Mouse (Mus musculus) thymus, postnatal 14 days (tissue): ENCODE data around the gene Ctr9.

Experiments
- DNase-seq: peaks from one replicate; pipeline ENCODE4 v3.0.0; 2021

The Ctr9 gene

DNA sequence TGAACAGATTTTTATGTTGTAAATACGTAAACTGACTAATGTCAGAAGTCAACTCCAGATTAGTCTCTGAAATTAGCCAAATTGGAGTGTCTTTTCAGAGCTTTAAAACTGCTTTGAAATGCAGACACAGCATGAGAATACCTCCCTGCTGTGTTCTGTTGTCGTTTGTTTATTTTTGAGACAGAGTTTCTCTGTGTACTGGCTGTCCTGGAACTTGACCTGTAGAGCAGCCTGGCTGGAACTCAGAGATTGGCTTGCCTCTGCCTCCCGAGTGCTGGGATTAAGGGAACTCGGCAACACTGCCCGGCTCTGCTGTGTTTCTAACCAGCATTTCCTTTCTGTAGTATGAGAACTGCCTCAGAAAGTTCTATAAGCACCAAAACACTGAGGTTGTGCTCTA, 20.2 kb downstream of the Ctr9 start:
- no peak for DNase-seq

DNA sequence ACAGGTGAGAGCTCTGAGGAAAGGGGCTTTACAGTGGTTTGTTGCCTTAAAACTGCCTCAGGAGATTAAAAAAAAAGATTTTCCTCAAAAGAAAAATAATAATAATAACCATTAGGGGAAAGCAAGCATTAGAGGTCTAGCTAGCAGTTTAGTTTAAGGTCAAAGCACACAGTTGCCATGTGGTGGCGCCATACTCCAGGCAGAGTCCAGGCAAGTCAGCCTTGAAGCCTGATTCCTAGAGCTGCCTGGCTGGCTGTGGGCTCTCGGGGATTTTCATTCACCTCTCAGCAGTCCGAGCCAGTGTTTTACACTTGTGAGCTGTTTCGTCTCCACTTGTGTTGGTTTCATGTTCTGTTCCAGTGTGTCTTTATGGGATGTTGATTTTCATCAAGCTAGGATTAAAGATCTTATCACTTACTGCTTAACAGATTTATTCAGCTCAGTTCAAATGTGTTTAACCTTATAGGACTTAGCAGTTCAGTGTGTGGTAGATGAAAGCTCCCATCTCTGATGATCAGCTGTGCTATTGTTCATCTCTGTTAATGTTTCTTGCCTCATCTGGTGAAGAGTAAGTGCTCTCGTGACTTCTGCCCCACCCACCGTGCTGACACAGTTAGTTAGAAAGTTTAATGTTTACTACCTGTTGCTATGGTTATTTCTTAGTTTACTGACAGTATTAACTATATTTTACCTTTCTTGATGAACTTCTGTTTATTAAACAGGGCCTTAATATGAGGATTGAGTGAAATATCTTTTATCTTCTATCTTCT, 21.1 kb downstream of the Ctr9 start:
- peak; percentile 62 for DNase-seq

DNA sequence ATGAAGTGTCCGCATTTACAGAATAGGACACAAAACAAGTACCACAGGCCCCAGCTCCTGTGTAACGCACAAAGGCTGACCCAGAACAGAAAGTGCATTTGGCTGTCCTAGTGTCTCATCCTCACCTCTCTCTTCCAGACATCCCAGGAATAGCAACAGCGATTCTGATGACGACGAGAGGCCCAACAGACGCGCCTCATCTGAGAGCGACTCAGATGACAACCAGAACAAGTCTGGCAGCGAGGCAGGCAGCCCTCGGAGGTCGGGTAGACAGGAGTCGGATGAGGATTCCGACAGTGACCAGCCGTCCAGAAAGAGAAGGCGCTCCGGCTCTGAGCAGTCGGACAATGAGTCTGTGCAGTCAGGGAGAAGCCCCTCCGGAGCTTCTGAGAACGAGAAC, 26.5 kb downstream of the Ctr9 start:
- no peak for DNase-seq

DNA sequence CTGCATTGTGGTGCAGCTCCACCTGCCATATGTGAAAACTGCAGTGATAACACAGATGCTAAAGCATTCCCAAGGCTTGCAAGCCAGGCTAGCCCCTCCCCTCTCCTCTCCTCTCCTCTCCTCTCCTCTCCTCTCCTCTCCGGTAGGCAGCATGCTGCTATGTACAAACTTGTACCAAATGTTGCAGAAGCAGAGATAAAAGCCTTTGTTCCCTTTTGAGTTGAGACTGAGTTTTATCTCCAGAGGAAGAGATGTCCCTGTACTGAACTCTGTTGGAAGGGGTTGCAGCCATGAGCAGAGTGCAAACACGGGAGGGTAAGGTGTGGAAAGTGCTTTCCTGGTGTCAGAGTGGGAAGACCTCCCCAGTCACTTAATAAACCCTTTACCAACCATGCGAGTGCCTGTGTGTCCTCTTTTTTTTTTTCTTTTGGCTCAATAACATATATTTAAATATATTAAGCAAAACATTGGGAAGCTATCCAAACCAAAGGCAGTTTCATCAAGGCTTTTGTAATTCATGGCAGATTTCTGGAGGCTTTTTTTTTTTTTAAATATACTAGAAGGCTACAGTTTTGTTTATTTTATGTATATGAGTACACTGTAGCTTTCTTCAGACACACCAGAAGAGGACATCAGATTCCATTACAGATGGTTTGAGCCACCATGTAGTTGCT, 27.4 kb downstream of the Ctr9 start:
- no peak for DNase-seq

DNA sequence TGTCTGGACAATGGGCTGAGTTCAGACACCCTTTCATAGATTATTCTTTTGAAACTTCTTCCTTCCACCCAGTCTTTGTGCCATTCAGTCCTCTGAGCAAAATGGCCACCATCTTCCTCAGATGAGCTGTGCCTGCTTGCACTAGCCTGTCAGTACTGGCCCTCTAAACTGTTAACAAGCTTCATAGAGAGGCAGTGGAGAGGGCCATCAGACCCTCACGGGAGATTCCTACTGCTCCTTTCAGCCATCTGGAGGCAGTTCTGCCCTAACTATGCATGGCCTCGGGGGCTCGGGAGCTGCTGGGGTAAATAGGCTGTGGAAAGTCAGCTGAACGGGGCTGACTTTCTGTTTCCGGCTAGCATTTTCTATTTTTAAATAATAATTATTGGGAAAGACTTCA, 30.8 kb downstream of the Ctr9 start:
- DNase-seq = no peak

DNA sequence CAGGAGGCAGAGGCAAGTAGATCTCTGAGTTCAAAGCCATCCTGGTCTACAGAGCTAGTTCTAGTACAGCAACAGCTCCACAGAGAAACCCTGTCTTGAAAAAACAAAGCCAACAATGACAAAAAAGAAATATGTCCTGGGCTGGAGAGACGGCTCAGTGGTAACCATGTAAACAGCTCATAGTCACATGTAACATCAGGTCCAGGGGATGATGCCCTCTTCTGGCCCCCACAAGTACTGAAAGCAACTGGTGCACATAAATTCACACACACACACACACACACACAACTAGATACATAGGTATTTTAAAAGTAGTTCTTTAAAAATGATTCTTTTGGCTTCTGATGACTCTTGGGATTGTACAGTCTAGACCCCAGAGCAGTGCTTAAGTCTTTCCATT, 34.2 kb downstream of the Ctr9 start:
- DNase-seq = no peak

DNA sequence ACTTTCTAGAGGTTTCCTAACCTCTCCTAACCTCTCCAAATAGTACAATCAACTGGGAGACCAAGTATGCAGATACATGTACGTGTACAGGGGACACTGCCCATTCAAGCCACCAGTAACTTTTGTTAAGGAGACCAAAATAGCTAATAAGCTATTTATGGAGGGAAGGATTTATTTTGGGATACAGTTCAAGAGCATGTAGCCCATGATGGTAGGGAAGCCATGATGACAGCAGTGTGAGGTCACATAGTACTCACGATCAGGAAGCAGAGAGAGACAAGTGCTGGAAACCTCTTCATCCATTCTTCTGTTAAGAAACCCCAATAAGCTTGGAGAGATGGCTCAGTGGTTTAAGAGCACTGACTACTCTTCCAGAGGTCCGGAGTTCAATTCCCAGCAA, 39.4 kb downstream of the Ctr9 start:
- DNase-seq = no peak

DNA sequence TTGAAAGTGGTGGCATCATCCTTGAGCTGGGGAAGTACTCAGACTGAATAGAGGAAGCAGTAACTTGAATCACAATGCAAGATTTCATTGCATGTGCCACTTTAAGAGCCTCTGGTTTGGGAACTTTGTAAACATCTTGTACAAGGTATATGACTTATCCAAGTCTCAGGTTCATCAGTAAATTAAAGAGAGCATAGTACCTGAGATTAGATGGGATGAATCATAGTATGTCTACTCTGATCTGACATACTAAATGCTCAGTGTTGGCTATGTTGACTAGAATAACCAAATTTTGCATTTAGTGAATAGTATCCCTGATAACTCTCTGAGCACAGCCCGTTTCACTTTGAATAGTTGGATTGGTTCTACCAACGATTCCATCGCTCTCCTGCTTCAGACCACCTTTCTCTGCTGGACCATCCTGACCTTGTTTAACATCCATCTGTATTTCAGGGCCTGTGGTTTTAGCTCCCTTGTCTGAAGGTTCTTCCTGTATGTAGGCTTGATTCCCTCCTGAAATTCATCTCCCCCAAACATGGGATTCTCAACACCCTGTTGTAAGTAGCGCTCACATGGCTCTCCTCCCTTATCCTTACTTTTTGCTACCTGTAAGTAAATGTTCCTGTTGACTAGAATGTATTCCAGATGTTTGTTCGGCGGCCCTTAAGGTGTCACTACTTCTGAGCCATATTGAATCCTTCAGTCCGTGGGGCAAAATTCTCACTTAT, 40.9 kb downstream of the Ctr9 start:
- DNase-seq = no peak

DNA sequence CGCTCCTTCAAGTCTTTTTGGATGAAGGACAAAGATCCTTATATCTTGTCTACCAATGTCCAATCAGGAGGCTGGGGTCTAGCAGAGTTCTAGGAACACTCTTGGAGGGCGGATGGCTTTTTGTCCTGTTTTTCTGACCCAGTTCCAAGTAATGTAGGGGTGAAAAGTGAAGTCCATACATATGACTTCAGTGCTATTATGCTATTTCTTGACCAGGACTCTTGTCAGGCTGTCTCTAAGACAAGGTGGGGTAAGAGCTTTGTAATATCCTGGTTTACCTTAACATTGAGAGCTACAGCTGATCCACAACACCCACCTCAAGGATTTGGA, 41.4 kb downstream of the Ctr9 start:
- DNase-seq = no peak

DNA sequence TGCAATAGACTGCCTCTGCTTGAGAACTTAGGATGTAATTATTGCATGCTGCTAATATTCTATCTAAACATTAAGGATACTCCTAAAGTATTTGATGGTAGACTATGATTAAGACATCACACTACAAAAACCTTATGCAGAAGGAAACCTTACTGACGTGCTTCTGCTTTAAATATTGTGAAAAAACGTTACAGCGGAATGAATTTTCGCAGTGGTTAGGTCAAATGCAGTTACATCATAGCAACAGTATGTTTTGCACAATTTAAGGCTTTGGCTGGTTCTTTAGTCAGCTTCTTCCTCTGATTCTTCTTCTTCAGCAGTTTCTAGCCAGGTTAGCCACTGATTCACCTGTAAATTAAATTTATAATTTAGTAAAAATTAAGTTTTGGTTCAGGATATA, 43.7 kb downstream of the Ctr9 start:
- DNase-seq = no peak

DNA sequence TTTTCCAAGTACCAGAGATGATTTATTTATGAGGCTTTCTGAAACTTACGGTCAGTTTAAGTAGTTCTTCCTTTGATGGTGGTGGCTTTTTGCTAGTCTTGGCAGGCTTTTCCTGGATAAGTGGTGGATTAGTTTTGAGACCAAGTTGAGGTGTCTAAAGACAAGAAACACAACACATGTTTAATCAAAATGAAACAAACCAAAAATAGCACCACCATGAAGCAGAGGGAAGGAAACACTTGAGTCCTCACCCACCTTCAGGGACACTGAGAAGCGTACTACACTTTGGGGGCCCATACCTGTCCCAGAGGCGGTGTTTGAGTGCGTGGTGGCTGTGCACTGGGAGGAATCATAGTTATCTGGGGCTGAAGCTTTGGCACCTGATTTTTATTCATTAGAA, 46.5 kb downstream of the Ctr9 start:
- no peak for DNase-seq

DNA sequence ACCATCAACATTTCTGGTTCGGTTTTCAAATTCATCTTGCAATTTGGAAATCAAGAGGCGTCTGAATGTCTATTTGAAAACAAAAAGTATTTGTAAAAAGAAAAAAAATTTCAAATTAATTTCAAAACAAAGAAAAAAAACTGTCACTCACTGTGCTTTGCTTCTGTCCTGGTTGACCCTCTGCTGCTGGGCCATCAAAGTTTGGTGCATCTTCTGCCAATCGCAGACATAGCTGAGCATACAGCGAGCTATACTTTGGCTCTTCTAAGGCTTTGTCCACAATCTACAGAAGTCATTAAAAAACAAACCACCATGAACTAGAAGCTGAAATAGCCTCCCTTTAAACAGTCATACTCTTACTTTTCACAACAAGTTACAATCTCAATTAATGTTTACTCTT, 49.5 kb downstream of the Ctr9 start:
- DNase-seq = no peak

DNA sequence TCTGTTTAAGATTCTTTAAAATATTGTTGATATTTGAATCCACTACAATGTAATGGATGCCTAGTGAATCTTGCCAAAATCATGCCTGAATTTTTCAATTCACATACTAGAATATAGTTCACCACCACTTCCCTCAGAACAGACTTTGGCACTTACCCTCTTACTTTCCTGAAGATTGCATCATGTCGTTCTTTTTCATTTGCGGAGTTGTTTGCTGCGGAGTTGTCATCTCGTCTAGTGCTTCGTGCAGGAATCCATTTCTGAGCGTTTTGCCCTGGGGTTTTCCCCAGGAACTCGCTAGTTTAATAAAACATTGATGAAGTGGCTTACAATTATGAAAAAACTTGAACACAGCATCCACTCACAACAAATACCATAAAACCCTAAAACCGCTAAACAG, 51.3 kb downstream of the Ctr9 start:
- DNase-seq = no peak

DNA sequence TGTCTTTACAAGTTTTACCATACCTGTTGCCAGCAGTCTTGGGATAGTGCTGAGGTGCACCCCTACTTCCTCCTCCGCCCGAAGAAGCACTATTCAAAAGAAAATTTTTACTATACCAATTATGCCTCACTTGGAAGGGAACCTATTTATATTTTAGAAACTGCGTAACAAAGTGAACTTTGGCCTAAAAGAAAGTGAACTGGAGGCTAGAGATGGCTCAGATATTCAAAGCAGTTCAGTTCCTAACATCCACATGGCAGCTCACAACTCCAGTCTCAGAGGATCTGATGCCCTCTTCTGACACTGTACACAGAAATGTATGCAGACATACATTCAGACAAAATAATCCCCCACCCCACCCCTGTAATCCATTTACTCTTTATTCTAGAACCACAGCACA, 52.1 kb downstream of the Ctr9 start:
- no peak for DNase-seq

DNA sequence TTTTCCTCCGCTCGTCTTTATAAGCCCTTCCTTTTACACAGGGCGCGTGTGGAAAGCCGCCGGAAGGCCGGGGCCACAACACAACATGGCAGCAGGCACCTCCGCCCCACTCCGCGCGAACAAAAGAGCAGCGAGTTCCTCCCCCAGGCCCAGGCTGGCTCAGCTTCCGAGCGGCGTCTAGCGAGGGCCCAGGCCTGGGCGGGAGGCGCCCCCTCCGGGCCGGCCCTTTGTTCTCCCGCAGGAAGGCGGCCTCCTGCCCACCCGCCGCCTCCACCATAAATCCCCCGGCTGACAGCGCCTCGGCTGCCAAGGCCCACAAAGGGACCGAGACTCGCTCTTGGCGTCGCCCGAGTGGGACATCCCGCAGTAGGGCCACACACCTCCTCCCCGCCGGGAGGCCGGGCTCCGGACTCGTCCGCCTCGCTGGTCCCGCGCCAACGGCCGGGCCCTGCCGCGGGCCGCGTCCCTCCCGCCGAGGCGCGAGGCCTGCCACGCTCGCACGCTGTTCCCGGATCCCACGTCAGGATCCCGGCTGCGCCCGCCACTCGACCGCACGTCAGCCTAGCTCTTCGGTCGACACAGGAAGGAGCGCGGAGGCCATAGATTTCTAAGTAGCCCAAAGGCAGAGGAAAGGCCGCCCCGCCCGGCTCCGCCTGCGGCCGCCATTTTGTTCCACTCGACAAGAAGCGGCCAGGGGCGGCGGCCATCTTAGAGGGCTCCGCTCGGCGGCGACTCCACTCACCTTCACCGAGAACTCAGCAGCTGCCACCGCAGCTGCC, 53.5 kb downstream of the Ctr9 start:
- DNase-seq = peak; percentile 91

DNA sequence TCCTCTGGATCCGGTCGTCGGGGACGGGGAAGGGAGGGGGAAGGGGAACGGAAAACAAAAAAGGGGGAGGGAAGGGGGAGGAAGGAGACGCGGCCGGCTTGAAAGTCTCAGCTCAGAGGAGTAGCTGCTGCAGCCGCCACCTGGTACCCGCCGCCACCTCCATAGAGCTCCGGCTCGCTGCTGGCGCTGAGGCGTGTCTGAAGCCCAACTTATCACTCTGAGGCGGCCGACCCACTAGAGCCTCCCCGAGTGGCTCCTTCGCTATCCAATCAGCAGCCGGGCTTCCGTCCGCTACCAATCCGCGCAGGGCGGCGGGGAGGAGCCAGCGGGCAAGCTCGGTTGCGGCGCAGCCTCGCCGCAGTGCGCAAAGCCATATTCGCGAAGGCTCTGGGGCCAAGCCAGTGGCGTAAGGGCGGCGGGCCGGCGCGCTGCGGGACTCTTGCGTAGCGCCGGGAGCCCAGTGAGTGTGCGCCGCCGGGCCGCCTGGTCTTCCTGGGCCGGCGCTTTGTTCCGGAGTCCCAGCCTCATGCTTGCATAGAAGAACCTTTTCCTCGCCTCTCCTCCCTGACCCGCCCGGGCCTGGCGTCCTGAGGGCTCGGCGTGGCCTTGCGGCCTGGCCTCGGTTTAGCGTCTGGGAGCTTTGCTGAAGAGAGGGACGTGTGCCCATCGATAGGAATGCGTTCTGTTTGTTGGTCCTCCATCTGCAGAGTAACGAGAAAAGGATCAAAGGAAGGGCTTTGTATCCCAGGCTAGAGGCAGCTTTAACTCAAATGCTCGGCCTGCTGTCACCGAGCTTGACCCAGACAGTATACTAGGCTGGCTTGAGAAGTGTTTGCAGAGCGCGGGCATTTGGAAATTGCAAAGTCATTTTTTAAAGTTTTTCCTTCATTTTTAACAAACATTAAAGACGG, 54.3 kb downstream of the Ctr9 start, which contains the start of gene Eif4g2:
Gene Eif4g2, minus strand, starts transcription at position 209 of the 911 bp plus-strand sequence.
- peak; percentile 99 for DNase-seq

DNA sequence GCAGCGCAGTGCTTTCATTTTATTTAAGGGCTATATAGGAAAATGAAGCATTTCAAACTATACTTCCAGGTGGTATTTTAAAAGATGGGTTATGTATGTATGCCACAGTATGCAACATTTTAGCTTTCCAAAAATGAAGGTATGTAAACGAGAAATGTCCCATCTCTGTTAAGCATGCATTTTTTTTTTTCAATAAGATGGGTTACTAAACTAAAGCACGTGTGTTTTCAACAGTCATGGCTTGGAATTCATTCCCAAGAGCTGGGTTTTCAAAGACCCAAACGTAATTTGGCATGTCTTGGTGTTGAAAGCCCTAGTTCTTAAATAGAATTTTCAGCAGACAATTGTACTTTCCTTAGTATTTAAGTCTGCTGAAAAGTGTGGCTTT, 55.0 kb downstream of the Ctr9 start:
- DNase-seq = no peak

DNA sequence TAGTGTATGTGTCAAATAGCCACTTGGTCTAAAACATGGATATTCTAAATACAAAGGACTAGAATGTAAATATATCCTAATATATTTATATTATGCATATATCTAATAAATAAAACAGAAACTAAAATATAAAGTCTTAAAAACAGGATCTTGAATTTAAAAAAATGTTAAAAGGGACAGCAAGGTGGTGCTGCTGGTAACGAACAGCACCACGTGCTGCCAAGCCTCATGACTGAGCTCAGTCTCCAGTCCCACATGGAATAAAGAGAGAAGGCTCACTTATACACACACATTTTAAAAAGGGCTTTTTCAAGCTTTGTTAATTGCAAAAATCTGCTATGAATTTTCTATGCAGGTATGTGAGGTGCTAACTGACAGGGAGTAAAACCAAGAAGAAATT, 55.7 kb downstream of the Ctr9 start:
- DNase-seq = no peak

DNA sequence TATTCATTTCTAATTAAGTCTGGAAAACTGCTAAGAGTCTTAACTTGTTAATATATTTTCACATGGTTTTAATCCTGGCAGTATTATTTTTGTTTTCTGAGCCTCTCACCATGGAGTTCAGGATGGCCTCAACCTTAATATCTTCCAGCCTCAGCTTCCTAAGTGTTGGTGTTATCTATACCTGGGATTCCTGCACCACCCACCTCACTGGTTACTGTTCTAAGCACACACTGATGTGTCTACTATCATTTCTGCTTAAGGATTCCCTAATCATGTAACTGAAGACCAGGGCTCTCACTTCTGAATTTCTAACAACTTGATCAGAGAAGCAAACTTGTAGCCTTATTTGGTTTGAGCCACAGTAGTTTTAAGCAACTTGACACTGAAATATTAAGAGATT, 56.4 kb downstream of the Ctr9 start:
- no peak for DNase-seq

DNA sequence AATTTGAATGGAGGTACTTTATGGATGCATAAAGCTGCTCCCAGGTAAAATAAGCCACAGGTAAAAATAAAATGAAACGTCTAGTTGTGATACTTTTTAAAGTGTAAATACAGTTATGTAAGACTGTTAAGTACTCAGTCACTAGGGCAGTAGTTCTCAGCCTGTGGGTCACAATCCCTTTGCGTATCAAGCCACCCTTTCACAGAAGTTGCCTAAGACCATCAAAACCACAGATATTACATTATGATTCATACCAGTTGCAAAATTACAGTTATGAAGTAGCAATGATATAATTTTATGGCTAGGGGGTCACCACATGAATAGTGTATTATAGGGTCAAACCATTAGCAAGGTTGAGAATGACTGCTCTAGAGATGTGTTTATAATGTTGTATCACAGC, 66.4 kb downstream of the Ctr9 start:
- DNase-seq = no peak

DNA sequence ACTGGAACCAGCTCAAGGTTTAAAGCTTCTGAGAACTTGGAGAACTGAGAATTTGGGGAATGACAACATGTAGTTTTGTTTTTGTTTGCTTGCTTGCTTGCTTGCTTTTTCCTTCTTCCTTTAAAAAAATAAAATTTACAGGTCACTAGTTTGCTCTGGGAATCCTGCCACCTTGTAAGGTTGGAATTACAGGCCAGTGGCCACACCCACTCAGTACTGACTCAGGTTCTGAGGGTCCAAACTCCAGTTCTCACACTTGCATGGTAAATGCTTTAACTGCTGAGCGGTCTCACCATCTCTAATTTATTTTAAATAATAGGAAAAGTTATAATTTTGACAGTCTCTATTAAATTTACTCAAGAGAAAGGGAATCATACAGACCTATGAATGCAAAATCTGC, 69.4 kb downstream of the Ctr9 start:
- no peak for DNase-seq
